Mouse (Mus musculus): ENCODE data around the gene Tusc2.

The Tusc2 gene

GRCm38 (mm10) chr9:107607653-107608245, 44.7 kb downstream of the Tusc2 start:
- DNase-seq (ENCODE audit: extremely low spot score, low read depth, low spot score), result no peak

DNA sequence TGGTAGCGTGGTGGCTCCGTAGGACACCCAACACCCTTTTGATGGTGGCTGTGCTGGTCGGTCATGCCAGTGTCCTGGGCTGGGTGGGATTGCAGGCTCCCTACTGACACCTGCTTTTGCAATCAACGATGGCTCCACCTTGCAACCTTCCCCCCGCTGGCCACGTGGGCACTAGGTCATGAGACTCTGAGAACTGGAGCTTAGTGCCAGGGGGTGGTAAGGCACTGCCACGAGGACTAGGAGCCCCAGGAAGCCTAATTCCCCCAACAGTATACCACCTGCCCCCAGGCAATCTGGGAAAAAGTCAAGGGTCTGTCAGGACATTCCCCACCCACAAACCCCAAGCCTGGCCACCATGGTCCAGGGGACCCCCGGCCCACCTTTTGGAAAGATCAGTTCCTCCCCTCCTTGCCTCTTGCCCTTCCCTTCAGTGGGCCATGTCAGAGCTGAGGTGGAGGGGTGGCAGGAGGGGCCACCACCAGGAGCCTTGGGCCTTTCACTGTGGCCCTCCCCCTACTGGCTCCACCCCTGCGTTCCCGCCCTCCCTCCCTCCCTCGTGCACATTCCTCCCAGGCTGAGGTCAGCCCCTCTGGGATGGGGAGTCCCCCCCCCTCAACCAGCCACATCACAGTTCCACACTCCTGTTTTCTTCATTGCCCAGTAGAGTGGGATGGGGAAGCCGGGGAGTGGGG, 45.8 kb downstream of the Tusc2 start, which contains the start of gene Sema3b:
Gene Sema3b (minus strand): TSS at position 489 of the 692 bp plus-strand sequence.
- no peak for DNase-seq (ENCODE audit: extremely low spot score, low read depth, low spot score)

DNA sequence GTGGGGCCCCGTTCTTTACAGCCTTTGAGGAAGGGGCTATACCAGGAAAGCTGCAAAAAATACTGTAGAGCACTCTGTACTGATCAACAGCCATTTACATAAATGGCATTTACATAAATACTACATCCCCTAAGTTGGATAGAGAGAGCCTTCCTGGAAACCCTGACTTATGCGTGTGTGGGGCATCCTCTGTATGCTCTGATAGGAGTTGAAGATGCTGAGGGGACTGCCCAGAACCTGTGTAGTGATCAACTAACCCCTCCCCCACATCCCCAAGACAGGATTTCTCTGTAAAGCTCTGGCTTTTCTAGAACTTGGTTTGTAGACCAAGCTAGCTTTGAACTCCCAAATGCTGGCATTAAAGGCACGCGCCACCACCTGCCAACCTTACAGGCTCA, 46.4 kb downstream of the Tusc2 start:
- DNase-seq (ENCODE audit: extremely low spot score, low read depth, low spot score), result no peak

DNA sequence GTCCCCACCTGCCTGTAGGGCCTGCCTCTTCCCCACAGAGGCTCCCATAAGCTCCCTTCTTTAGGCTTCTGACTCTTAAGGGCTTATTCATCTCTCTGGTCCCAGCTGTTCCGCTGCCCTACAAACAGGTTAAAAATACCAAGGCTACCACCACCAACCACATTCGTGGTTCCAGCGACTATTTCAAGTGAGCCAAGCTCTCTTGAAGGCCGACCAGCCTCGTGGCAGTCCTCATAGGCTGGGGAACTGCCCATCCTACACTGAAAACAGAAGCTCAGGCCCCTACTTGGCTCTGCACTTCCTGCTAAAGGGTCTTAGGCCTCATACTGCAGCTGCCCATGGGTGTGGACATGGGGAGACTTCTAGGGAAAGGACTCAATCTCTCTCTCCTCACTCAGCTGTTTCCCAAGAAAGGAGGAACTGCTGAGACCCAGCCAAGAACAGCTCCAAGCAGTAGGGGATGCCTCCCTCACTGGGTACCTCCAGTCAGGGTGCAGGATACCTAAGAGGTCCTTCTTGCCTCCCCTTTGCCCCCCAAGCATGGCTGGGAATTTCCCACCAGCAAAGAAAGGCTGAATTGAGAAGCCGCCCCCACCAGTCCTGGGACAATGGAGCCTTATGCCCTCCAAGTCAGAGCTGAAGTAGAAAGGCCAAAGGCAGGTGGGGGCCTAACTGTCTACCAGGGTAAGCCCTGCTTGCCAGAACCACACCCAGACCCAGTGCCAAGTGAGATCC, 48.6 kb downstream of the Tusc2 start:
- DNase-seq (ENCODE audit: extremely low spot score, low read depth, low spot score), result no peak

DNA sequence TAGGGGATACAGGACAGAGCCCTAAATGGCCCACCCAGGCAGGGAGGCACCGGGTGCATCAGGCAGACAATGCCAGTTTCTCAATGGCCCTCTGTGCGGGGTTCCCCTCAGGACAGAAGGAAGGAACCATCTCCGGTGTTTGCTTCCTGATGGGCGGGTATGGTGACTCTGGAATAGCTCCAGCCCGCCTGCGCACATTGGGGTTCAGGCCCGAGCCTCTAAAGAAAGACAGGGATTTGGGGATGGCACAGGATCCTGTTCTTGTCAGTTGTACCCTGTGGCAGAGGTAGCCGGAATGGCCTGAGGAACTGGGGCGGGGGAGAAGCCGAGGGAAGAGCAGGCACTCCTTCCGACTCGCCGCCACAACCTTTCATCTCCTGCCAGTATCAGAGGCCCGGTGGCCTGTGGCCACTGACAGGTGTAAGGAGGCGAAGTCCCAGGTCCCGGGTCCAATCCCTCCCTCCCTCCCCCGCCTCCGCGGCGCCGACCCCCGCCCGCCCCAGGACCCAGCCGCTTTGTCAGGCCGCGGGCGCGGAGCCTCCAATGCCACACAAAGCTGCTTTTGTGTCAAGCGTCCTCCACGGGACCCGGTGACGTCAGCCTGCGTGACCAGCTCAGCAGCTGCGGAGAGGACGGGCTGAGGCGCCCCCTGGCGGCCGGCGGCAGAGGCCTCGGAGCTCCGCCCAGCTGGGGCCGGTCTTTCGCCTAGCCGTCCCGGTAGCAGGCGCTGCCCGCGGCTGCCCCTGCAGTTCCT, 49.3 kb downstream of the Tusc2 start:
- peak; percentile 83 for DNase-seq (ENCODE audit: extremely low spot score, low read depth, low spot score)

GRCm38 (mm10) chr9:107612945-107613569, 50.0 kb downstream of the Tusc2 start:
- DNase-seq (ENCODE audit: extremely low spot score, low read depth, low spot score), result no peak

DNA sequence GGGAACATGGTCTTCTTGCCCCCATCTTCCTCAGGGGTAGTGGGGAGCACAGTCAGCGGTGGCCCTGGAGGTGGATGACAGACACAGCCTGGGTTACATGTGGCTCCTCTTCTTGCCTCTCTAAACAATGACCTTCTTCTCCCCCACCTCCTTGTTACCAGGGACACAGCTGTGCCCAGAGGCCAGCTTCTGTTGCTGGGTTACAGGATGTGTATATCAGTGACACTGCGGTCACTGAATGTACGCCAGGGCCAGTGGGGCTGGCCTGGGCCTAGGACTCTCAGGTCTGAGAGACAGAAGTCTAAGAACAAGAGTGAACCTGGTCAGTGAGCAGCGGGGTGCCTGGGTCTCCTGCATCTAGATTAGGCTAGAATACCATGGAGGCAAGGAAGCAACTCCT, 52.0 kb downstream of the Tusc2 start:
- no peak for DNase-seq (ENCODE audit: extremely low spot score, low read depth, low spot score)

Measured in hindlimb bud, embryonic 11.5 days (tissue).